Mouse (Mus musculus) retina, adult 2 months (tissue): ENCODE data around the gene Atg2a.
A peak's percentile ranks its signal among the peaks of the same experiment; 100 is the strongest.

Experiments
- DNase-seq: peaks from one replicate; pipeline ENCODE4 v3.0.0-alpha.2; 2012; ENCODE audit warnings: low read depth, low spot score

Gene Atg2a

DNA sequence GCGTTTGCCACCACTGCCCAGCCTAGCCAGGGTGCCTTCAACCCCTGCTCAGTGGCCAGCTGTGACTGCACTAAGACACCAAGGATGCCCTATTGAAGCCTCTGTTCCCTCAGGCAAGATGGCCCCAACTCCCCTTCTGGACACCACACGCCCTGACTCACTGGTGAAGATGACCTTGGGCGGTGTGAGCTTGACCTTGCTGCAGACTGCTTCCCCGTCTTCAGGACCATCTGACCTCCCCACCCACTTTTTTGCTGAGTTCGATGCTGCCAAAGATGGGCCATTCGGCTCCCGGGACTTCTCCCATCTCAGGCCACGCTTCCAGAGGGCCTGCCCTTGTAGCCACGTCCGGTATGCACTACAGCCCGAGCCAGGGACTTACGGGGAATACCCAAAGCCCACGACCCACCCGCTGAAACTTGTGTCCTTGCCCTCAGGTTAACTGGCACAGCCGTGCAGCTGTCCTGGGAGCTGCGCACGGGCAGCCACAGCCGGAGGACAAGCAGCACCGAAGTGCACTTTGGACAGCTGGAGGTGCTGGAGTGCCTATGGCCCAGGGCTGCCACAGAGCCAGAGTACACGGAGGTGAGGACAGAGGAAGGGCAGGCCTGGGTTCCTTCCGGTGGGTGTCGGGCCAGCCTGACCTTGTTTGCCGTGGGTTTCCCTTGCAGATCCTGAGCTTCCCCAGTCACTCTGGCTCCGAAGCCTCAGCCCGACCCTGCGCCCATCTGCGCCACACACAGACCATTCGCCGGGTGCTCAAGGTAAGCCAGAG is 6.2 kb downstream of the Atg2a start:
- no peak for DNase-seq

DNA sequence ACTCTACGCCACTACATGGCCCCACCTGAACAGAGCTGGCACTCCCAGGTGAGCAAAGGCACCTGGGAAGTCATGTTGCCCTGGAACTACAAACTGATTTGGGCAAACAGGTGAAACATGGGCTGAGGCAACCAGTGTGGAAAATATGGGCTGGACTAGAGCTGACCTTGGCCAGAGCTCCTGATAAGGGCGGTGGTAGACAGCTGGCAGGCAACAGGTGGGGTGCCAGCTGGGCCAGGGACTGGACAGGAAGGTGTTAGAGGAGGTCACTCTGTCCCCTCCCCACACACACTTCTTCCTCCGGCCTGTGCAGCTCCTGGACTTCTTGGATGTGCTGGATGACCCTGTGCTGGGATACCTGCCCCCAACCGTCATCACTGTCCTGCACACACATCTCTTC is 11.6 kb downstream of the Atg2a start:
- no peak for DNase-seq

- no peak for DNase-seq
These were observed 19.0 kb downstream of the Atg2a start for GRCm38 (mm10) chr19:6260428-6260827.

DNA sequence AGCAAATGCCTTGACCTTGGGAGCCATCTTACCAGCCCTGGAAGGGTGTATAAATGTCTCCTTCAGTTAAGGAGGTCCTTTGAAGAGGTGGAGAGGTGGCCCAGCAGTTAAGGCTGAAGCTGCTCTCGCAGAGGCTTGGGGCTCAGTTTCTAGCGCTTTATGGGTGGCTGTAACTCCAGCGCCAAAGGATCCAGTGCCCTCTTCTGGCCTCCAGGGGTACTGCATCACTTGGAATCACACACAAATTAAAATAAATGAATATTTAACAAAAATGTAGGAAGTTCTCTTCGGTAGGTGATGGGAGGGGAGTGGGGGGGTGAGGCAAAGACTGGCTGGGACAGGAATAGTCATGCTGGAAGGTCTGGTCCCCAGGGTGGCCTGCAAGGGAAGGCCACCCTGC is 19.5 kb downstream of the Atg2a start:
- DNase-seq: no peak

GRCm38 (mm10) chr19:6261379-6261778 is 19.9 kb downstream of the Atg2a start:
- no peak for DNase-seq

- DNase-seq: peak; percentile 25
These were observed 20.8 kb downstream of the Atg2a start for GRCm38 (mm10) chr19:6262222-6262621.

GRCm38 (mm10) chr19:6262839-6263433 is 21.5 kb downstream of the Atg2a start:
- DNase-seq: no peak

DNA sequence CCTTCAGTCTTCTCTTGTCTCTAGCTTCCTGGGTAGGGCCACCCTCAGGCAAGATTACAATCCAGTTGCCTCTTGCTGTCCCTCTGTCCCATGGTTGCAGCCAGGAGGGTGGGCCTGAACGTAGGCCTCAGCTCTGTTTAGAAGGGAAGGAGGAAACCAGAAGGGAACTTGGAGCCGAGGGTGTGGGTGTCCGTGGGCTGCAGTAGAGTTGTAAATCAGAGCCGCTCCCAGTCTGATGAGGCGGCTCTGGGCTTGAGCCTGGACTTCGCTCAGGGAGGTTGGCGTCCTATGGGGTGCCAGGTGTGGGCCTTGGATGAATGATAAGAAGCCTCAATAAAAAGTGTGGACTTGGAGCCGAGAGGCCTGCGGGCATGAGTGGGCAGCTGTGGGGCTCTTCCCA is 22.7 kb downstream of the Atg2a start:
- no peak for DNase-seq

DNA sequence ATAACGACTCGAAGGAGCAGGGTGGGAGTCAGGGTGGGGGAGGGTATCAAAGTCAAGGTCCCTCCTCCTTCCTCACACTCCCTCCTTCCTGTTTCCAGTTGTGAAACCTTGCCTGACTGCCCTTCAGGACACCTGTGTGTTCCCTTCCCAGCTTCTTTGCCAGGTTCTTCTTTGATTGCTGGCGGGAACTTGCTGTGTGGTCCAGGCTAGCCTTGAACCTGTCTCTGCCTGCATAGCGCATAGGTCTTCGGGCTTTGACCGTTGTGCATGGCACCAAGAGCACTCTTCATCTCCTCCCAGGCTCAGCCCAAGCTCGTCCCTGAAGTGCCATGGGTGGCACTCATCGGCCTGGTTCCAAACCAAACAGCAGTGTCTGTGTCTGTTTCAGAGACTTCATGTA is 23.5 kb downstream of the Atg2a start:
- no peak for DNase-seq

DNA sequence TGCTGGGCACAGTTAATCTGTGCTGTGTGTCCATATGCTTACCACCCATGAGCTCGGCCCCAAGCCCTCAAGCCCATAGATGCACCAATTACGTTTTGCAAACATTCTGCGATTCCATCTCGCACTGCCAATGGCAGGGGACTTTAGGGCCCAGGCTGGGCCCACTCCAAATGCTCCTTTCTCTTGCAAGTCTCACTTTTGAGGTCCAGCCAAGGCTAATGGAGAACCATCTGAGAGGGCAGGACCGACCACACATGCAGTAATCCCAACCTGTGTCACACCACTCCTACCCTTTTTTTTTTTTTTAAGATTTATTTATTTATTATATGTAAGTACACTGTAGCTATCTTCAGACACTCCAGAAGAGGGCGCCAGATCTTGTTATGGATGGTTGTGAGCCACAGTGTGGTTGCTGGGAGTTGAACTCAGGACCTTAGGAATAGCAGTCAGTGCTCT is 24.3 kb downstream of the Atg2a start:
- DNase-seq: no peak

- no peak for DNase-seq
These were observed 26.1 kb downstream of the Atg2a start for GRCm38 (mm10) chr19:6267306-6268169.

GRCm38 (mm10) chr19:6268170-6268528 is 26.7 kb downstream of the Atg2a start:
- DNase-seq: peak; percentile 40

- no peak for DNase-seq
These were observed 27.2 kb downstream of the Atg2a start for GRCm38 (mm10) chr19:6268670-6269132.

- no peak for DNase-seq
These were observed 28.5 kb downstream of the Atg2a start for GRCm38 (mm10) chr19:6269798-6270475.

DNA sequence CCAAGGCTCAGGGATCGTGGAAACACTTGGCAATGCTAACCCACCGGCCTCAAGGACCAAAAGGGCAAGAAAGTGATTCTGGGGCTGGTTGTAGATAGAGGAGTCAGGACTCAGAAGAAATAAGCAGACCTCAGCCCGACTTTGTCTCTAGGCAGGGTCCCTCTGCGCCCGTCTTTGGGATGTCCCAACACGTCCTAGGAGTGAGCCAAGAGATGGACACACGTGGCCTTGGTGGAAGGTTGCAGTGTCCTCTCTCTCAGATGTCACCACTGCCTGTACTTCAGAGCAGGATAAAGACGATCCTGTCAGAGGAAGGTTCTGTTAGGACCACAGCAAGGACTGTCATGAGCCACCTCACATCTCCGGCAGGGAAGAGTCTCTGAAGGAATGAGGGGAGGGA is 29.2 kb downstream of the Atg2a start:
- DNase-seq: no peak

DNA sequence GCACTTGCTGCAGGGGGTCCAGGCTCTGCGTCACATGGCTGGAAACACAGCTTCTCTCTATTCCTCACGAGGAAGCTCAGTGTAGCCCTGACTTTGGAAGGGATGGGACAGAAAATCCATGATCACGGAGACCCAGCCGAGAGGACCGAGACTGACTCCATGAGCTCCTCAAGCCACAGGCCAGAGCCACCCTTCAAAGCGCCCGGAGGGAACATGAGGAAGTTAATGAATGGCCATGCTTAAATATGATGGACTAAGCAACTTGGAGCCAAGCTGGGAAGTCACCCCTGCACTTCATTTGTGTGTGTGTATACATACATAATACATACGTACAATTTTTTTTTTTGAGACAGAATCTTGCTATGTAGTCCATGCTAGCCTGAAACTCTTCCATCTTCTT is 29.7 kb downstream of the Atg2a start:
- DNase-seq: no peak

GRCm38 (mm10) chr19:6272053-6272452 is 30.6 kb downstream of the Atg2a start:
- DNase-seq: no peak

DNA sequence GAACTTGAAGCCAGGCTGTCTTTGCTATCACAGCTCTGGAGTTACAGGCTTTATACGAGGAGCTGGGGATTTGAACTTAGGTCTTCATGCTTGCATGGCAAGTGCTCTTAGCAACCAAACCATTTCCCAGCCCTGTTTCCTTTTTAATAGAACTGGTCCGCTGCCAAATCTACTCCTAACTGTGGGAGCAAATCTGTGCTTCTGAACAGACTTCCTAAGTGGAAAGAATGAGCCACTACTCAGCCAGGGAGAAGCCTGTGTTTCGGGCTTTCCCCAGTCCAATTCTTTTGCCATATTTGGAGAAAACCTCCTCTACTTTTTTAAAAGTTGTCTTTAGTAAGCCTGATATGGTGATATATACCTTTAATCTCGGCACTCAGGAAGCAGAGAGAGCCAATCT is 31.3 kb downstream of the Atg2a start:
- no peak for DNase-seq

DNA sequence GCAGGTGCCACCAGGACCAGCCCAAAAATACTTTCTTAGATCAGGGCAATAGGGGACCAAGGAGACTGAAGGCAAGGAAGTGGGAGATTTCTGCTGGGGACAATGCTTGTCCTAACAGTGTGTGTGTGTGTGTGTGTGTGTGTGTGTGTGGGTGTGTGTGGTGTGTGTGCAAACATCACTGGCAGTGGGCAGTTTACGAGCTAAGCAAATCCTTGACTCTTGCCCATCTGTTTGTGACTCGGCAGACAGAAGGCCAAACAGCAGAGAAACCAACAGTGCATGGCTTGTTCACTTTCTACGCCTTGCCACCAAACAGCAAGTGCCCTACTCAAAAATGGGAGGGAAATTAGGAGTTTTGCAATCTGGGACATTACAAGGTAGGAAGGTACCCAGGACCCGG is 32.1 kb downstream of the Atg2a start:
- DNase-seq: no peak

GRCm38 (mm10) chr19:6273998-6274608 is 32.6 kb downstream of the Atg2a start:
- DNase-seq: no peak

DNA sequence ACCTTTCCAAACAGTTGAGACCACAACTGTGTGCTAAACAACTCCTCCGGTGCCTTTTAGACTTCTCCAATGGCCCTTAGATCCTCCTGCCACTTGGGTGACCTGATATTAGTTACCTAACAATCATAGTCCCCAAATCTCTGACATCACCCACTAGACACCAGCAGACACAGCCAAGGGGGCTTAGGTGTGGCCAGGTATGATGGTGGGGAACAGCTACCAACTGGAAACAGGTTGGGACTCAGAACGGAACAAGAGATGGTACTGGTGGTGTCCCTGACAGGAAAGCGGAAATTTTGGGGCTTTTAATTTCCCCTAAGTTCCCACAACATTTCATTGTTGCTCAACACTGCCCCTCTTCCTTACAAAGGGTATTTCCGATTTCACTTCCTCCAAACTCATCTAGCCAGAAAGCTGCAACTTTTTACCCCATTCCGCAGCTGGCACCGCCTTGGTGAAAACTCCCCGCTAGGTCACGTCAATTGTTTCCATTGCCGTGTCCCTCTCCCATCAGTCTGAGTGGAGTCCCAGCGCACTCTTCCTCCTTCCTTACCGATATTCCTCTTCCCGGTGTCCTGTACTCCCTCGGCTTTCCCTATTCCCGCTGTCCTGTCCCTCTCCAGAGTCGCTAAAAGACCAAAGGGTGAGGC is 34.4 kb downstream of the Atg2a start:
- DNase-seq: no peak
